Mouse (Mus musculus) testis, adult 2 months (tissue): Measurements from ENCODE around the gene Sdhaf2.

ENCODE experiments used
- CTCF ChIP-seq: fragments of 200-500 bp; IDR thresholded peaks from 2 replicates; pipeline ENCODE4 v1.5.1; 2012; ENCODE audit warnings: low read depth, mild to moderate bottlenecking, inconsistent platforms, low read length, moderate library complexity; ENCODE audit not compliant: control insufficient read depth, insufficient read depth, insufficient replicate concordance
- POLR2A ChIP-seq: fragments of 200-500 bp; IDR thresholded peaks from 2 replicates; pipeline ENCODE4 v1.6.1; 2012; ENCODE audit warnings: low read depth, mild to moderate bottlenecking, inconsistent platforms, low read length, moderate library complexity; ENCODE audit not compliant: control insufficient read depth

- TF ChIP-seq CTCF, result no peak
- TF ChIP-seq POLR2A, result no peak
Measured at GRCm38 (mm10) chr19:10525910-10526309, at the start of gene Sdhaf2.
